Mouse (Mus musculus): ENCODE data around the gene Aldh1l1. TPM values are rescaled to one million over a fixed set of nuclear protein-coding genes. Genes with fewer than 3 reads are reported as not detected.

Aldh1l1 gene
- total and polyA plus RNA-seq, 3 experiments, result 0.04 to 0.14 TPM; not detected in 1

GRCm38 (mm10) chr6:90588113-90588512 is 101.9 kb downstream of the Aldh1l1 start:
- no peak for DNase-seq (ENCODE audit: low read depth, low spot score)
- TF ChIP-seq KAT2A (conservative IDR thresholded peaks at IDR 0.05; ENCODE audit: low read depth, low read length), result no peak
- no peak for TF ChIP-seq MAZ (IDR thresholded peaks at IDR 0.05; ENCODE audit: low read depth, low read length)
- no peak for TF ChIP-seq SIN3A (IDR thresholded peaks at IDR 0.05; ENCODE audit: low read length)
- no peak for TF ChIP-seq MYB (IDR thresholded peaks at IDR 0.05; ENCODE audit: low read depth, low read length)
- TF ChIP-seq NELFE (IDR thresholded peaks at IDR 0.05; ENCODE audit: low read depth, low read length), result no peak
- no peak for TF ChIP-seq USF2 (IDR thresholded peaks at IDR 0.05; ENCODE audit: borderline replicate concordance in 1 of 2, insufficient read depth in 1 of 2, low read depth in 1 of 2, low read length in 2 of 2)
- no peak for TF ChIP-seq MYC (IDR thresholded peaks at IDR 0.05; ENCODE audit: low read depth, low read length)
- no peak for TF ChIP-seq NRF1 (IDR thresholded peaks at IDR 0.05; ENCODE audit: insufficient read depth, low read depth, low read length, poor library complexity, severe bottlenecking)
- no peak for TF ChIP-seq POLR2AphosphoS5 (IDR thresholded peaks at IDR 0.05; ENCODE audit: borderline replicate concordance, low read depth, low read length)
- no peak for TF ChIP-seq MAX (IDR thresholded peaks at IDR 0.05; ENCODE audit: low read length)
- no peak for TF ChIP-seq ZNF384 (IDR thresholded peaks at IDR 0.05; ENCODE audit: low read depth, low read length)
- no peak for TF ChIP-seq EP300 (IDR thresholded peaks at IDR 0.05; ENCODE audit: low read depth in 1 of 2, low read length in 2 of 2)
- no peak for TF ChIP-seq POLR2AphosphoS2 (IDR thresholded peaks at IDR 0.05; ENCODE audit: low read length)
- Histone ChIP-seq H3K9me3 (replicated peaks; ENCODE audit: insufficient read depth, low read length) (no peaks in the 10 kb centered on the region), H3K79me2 (ENCODE audit: control insufficient read depth, insufficient read depth, low read length, poor library complexity) (no peaks in the 10 kb centered on the region), H3K27ac (ENCODE audit: control insufficient read depth, low read depth, low read length) (no peak overlapping the region), H3K4me1 (ENCODE audit: control insufficient read depth in 1 of 2, insufficient read depth in 2 of 2, low read length in 2 of 2) (no peaks in the 10 kb centered on the region), H3K4me3 (ENCODE audit: control insufficient read depth in 1 of 2, insufficient read depth in 1 of 2, low read depth in 2 of 2, low read length in 2 of 2) (no peak overlapping the region), H3K36me3 (ENCODE audit: control insufficient read depth in 1 of 2, insufficient read depth in 2 of 2, low read length in 2 of 2) (no peaks in the 10 kb centered on the region), H3K9ac (ENCODE audit: control insufficient read depth, low read depth, low read length, poor library complexity, severe bottlenecking) (no peak overlapping the region), H3K27me3 (ENCODE audit: control insufficient read depth in 1 of 2, insufficient read depth in 2 of 2, low read length in 2 of 2) (peaks cover 9 to 14% of the 10 kb centered on the region in 2 experiments)

- DNase-seq (ENCODE audit: low read depth, low spot score), result no peak
- Histone ChIP-seq H3K27me3 (ENCODE audit: control insufficient read depth in 1 of 2, insufficient read depth in 2 of 2, low read length in 2 of 2) (peaks cover 10 to 11% of the 10 kb centered on the region in 2 experiments), H3K4me1 (ENCODE audit: control insufficient read depth in 1 of 2, insufficient read depth in 2 of 2, low read length in 2 of 2) (no peaks in the 10 kb centered on the region), H3K27ac (ENCODE audit: control insufficient read depth, low read depth, low read length) (no peak overlapping the region), H3K79me2 (ENCODE audit: control insufficient read depth, insufficient read depth, low read length, poor library complexity) (no peaks in the 10 kb centered on the region), H3K4me3 (ENCODE audit: control insufficient read depth in 1 of 2, insufficient read depth in 1 of 2, low read depth in 2 of 2, low read length in 2 of 2) (no peak overlapping the region), H3K36me3 (ENCODE audit: control insufficient read depth in 1 of 2, insufficient read depth in 2 of 2, low read length in 2 of 2) (no peaks in the 10 kb centered on the region), H3K9ac (ENCODE audit: control insufficient read depth, low read depth, low read length, poor library complexity, severe bottlenecking) (no peak overlapping the region), H3K9me3 (replicated peaks; ENCODE audit: insufficient read depth, low read length) (no peaks in the 10 kb centered on the region)
- TF ChIP-seq CHD1 (IDR thresholded peaks at IDR 0.05; ENCODE audit: low read depth, low read length), result no peak
- no peak for TF ChIP-seq MAFK (IDR thresholded peaks at IDR 0.05; ENCODE audit: borderline replicate concordance, low read depth, low read length)
- TF ChIP-seq NELFE (IDR thresholded peaks at IDR 0.05; ENCODE audit: low read depth, low read length), result no peak
- no peak for TF ChIP-seq GABPA (IDR thresholded peaks at IDR 0.05; ENCODE audit: low read depth, low read length)
- TF ChIP-seq ZKSCAN1 (IDR thresholded peaks at IDR 0.05; ENCODE audit: low read depth, low read length), result no peak
- no peak for TF ChIP-seq CTCF (IDR thresholded peaks at IDR 0.05 in 2 of 3, conservative IDR thresholded peaks at IDR 0.05 in 1 of 3; ENCODE audit: control insufficient read depth in 1 of 3, insufficient read depth in 1 of 3, low read depth in 2 of 3, low read length in 3 of 3, poor library complexity in 1 of 3, severe bottlenecking in 1 of 3)
- TF ChIP-seq TAL1 (IDR thresholded peaks at IDR 0.05; ENCODE audit: low read length), result no peak
- no peak for TF ChIP-seq SIN3A (IDR thresholded peaks at IDR 0.05; ENCODE audit: low read length)
- no peak for TF ChIP-seq MAX (IDR thresholded peaks at IDR 0.05; ENCODE audit: low read length)
Measured at GRCm38 (mm10) chr6:90590707-90591106, 104.5 kb downstream of the Aldh1l1 start.
